Mouse (Mus musculus): ENCODE results near the gene Nsun2. TPM values are rescaled to one million over a fixed set of nuclear protein-coding genes. Genes with fewer than 3 reads are reported as not detected.

Gene Nsun2
- polyA plus RNA-seq, 1 experiment: 74.1 TPM

DNA sequence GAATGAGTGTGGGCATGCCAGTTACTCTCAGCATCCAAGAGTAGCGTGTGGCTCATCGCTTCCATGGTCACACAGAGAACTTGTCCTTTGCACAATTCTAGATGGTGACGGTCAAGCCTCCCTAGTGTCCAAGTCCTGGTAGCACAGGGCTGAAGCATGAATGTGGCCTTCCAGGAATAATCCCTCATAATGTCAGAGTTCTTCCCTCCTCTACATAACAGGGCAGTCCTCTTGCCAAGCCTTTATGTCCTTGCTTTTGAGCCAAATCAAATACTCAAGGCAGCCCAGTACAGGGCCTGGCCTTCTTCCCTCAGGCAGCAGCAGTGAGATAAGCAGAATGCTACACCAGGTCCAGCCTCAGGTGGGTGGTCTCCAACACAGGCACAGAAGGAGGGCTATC lies 25.9 kb upstream of the Nsun2 start:
- TF ChIP-seq POLR2A (IDR thresholded peaks at IDR 0.05; ENCODE audit: control insufficient read depth, extremely low read depth, insufficient read depth, low read length, poor library complexity) (no peak), CTCF (IDR thresholded peaks at IDR 0.05; ENCODE audit: borderline replicate concordance, control insufficient read depth, extremely low read depth, insufficient read depth, low read length, poor library complexity) (no peak)
- over 99% methylated on average over 3 of the region's 3 CpGs for WGBS
- no peaks in the 10 kb centered on the region for H3K4me1 ChIP-seq (replicated peaks; ENCODE audit: control insufficient read depth, insufficient read depth, low read length)
- no peak overlapping the region for H3K27ac ChIP-seq (ENCODE audit: control insufficient read depth, insufficient read depth, low read length)
- no peak overlapping the region for H3K4me3 ChIP-seq (ENCODE audit: control insufficient read depth, insufficient read depth, low read length)
- no peaks in the 10 kb centered on the region for H3K27me3 ChIP-seq (ENCODE audit: control insufficient read depth, insufficient read depth, low read length)
- no peak for DNase-seq
- peaks cover 41% of the 10 kb centered on the region for H3K36me3 ChIP-seq (ENCODE audit: control insufficient read depth, insufficient read depth, low read length)

DNA sequence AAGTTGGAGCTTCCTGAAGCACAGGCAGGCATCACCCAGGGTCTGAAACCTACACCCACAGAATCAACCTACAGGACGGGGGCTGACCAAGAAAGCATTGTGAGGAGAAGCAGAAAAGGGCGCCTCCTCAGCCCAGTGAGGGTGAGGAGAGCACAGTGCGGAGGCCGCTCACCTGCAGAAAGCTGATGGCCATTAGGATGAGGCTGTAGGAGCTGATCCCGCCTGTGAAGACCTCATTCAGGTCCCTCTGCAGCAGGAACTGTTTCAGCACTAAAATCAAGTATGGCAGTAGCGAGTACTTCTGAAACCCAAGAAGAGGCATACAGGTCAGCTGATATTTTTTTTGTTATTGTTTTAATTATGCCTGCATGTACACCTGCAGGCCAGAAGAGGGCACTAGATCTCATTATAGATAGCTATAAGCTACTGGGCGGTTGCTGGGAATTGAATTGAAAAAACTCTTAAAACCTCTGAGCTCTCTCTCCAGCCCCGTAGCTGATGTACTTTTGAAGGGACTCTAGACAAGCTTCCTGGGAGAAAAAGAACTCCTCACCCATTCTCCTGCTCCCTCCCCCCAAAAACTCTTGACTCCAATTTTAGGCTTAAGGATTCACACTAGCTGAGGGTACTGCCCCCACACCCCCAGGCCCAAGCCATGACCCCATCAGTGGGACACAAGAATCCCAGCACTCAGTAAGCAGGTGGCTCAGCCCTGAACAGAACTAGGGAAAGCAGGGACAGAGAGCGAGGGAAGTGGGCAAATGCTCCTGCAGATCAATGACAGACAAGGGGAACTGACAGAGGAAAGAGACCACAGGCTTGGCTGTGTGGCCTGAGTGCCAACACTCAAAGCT lies 23.9 kb upstream of the Nsun2 start:
- DNase-seq: peak; percentile 18
- Histone ChIP-seq H3K36me3 (ENCODE audit: control insufficient read depth, insufficient read depth, low read length) (peaks cover 30% of the 10 kb centered on the region), H3K4me3 (ENCODE audit: control insufficient read depth, insufficient read depth, low read length) (no peak overlapping the region), H3K27me3 (ENCODE audit: control insufficient read depth, insufficient read depth, low read length) (no peaks in the 10 kb centered on the region), H3K27ac (ENCODE audit: control insufficient read depth, insufficient read depth, low read length) (no peak overlapping the region), H3K4me1 (replicated peaks; ENCODE audit: control insufficient read depth, insufficient read depth, low read length) (no peaks in the 10 kb centered on the region)
- TF ChIP-seq CTCF (IDR thresholded peaks at IDR 0.05; ENCODE audit: borderline replicate concordance, control insufficient read depth, extremely low read depth, insufficient read depth, low read length, poor library complexity): peak; percentile 60; the same call in 1 of the 2 replicates
- no peak for TF ChIP-seq POLR2A (IDR thresholded peaks at IDR 0.05; ENCODE audit: control insufficient read depth, extremely low read depth, insufficient read depth, low read length, poor library complexity)
- 67% methylated on average over 9 of the region's 9 CpGs for WGBS

DNA sequence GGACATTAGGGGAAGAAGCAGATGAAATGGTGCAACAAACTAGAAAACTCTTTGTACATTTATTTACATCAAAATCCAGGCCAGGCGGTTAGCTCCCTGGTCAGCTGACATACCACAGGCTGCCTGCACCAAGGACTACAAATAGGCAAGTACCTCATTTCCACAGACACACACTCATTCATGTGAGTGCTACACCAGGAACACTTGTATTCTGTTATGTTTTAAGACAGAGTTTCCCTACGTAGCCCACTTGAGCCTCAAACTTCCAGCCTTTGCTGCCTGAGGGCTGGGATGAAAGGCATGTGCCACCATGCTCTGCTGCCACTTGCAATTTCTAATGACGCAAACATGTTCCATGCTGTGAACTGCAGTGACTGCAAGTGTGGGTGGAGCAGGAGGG lies 18.5 kb upstream of the Nsun2 start:
- DNase-seq: no peak
- TF ChIP-seq CTCF (IDR thresholded peaks at IDR 0.05; ENCODE audit: borderline replicate concordance, control insufficient read depth, extremely low read depth, insufficient read depth, low read length, poor library complexity): no peak
- TF ChIP-seq POLR2A (IDR thresholded peaks at IDR 0.05; ENCODE audit: control insufficient read depth, extremely low read depth, insufficient read depth, low read length, poor library complexity): no peak
- WGBS: 95% methylated on average over 3 of the region's 3 CpGs
- Histone ChIP-seq H3K4me1 (replicated peaks; ENCODE audit: control insufficient read depth, insufficient read depth, low read length) (peaks cover 5% of the 10 kb centered on the region; the same call in 1 of the 2 replicates), H3K27me3 (ENCODE audit: control insufficient read depth, insufficient read depth, low read length) (no peaks in the 10 kb centered on the region), H3K4me3 (ENCODE audit: control insufficient read depth, insufficient read depth, low read length) (no peak overlapping the region), H3K36me3 (ENCODE audit: control insufficient read depth, insufficient read depth, low read length) (peaks cover 7% of the 10 kb centered on the region; the same call in 1 of the 2 replicates), H3K27ac (ENCODE audit: control insufficient read depth, insufficient read depth, low read length) (no peak overlapping the region)

DNA sequence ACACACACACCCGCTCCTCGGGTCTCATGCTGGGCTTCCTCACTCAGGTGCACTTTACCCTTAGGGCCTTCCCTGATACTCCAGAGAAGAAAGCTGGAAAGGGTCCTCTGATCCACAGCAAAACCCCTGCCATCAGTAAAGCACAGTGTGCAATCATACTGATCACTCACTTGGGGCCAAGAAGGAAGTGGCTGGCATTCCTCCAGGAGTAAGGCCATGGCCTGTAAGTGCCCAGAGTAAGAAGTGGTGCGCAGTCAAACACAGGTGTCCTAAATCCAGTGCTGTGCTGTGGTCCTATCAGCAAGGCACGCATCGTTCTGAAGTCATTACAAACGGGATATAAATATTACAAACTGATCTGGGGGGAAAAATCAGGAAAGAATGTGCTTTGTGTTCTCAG lies 16.1 kb upstream of the Nsun2 start:
- no peak for DNase-seq
- peaks cover 5% of the 10 kb centered on the region; the same call in 1 of the 2 replicates for H3K4me1 ChIP-seq (replicated peaks; ENCODE audit: control insufficient read depth, insufficient read depth, low read length)
- 91% methylated on average over 6 of the region's 6 CpGs for WGBS

DNA sequence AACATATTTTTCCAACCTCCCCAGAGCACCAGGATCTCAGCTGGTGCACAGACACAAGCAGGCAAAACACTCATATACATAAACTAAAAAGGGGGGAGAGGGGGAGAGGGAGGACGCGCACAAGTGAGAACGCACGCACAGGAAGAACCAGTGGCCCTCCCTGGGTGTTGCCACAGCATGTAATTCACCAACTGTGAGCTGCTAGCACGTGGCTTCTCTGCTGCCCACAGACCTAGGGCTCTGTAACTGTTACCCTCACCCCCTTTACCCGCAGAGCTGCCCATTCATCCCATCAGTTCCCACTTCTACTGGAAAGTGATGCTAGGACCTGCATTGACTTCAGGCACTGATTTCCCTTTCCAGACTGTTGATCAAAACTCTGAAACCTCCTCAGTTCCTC lies 14.4 kb upstream of the Nsun2 start:
- Histone ChIP-seq H3K27ac (ENCODE audit: control insufficient read depth, insufficient read depth, low read length) (no peak overlapping the region), H3K27me3 (ENCODE audit: control insufficient read depth, insufficient read depth, low read length) (no peaks in the 10 kb centered on the region), H3K4me1 (replicated peaks; ENCODE audit: control insufficient read depth, insufficient read depth, low read length) (peaks cover 7% of the 10 kb centered on the region; the same call in 1 of the 2 replicates), H3K36me3 (ENCODE audit: control insufficient read depth, insufficient read depth, low read length) (no peaks in the 10 kb centered on the region), H3K4me3 (ENCODE audit: control insufficient read depth, insufficient read depth, low read length) (no peak overlapping the region)
- WGBS: 38% methylated on average over 6 of the region's 6 CpGs
- TF ChIP-seq POLR2A (IDR thresholded peaks at IDR 0.05; ENCODE audit: control insufficient read depth, extremely low read depth, insufficient read depth, low read length, poor library complexity): no peak
- no peak for TF ChIP-seq CTCF (IDR thresholded peaks at IDR 0.05; ENCODE audit: borderline replicate concordance, control insufficient read depth, extremely low read depth, insufficient read depth, low read length, poor library complexity)
- no peak for DNase-seq

More for the DNA sequence above, 16.1 kb upstream of the Nsun2 start:
- no peak overlapping the region for H3K27ac ChIP-seq (ENCODE audit: control insufficient read depth, insufficient read depth, low read length)
- no peaks in the 10 kb centered on the region for H3K27me3 ChIP-seq (ENCODE audit: control insufficient read depth, insufficient read depth, low read length)
- H3K4me3 ChIP-seq (ENCODE audit: control insufficient read depth, insufficient read depth, low read length): no peak overlapping the region
- TF ChIP-seq CTCF (IDR thresholded peaks at IDR 0.05; ENCODE audit: borderline replicate concordance, control insufficient read depth, extremely low read depth, insufficient read depth, low read length, poor library complexity) (no peak), POLR2A (IDR thresholded peaks at IDR 0.05; ENCODE audit: control insufficient read depth, extremely low read depth, insufficient read depth, low read length, poor library complexity) (no peak)
- no peaks in the 10 kb centered on the region for H3K36me3 ChIP-seq (ENCODE audit: control insufficient read depth, insufficient read depth, low read length)

DNA sequence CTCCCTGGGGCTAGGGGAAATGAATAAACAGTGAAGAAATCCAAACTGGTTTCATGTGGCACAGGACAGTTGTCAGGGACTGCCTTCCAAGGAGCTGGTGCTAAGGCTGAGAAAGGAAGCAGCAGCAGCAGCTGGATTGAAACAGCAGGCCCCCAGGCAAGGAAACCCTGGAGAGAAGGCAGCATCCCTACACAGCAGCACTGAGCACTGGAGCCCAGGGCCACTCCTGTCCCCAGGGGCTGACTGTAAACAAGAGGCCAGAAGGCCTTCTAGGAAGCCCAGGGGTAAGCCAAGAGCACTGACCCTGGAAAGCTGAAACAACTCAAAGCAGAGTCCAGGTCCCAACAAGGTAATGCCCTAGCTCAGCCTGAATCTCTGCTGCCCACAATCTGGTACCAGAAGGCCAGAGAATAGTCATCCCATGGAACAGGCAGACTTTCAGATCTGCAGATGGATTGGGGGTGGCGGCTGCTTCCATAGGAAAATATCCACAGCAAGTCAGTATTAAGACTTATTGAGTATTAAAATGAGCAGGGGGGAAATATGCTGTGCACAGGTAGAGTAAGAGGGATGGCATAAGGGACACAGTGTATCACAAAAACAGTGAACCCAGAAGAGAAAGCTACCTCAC lies 11.3 kb upstream of the Nsun2 start:
- Histone ChIP-seq H3K36me3 (ENCODE audit: control insufficient read depth, insufficient read depth, low read length) (no peaks in the 10 kb centered on the region), H3K27me3 (ENCODE audit: control insufficient read depth, insufficient read depth, low read length) (no peaks in the 10 kb centered on the region), H3K27ac (ENCODE audit: control insufficient read depth, insufficient read depth, low read length) (no peak overlapping the region), H3K4me1 (replicated peaks; ENCODE audit: control insufficient read depth, insufficient read depth, low read length) (peaks cover 15% of the 10 kb centered on the region), H3K4me3 (ENCODE audit: control insufficient read depth, insufficient read depth, low read length) (no peak overlapping the region)
- 97% methylated on average over 1 of the region's 1 CpGs for whole genome bisulfite sequencing
- no peak for TF ChIP-seq CTCF (IDR thresholded peaks at IDR 0.05; ENCODE audit: borderline replicate concordance, control insufficient read depth, extremely low read depth, insufficient read depth, low read length, poor library complexity)
- TF ChIP-seq POLR2A (IDR thresholded peaks at IDR 0.05; ENCODE audit: control insufficient read depth, extremely low read depth, insufficient read depth, low read length, poor library complexity): no peak
- no peak for DNase-seq
